ENCODE assay signal across 16 mouse cellular contexts in the genomic region with DNA sequence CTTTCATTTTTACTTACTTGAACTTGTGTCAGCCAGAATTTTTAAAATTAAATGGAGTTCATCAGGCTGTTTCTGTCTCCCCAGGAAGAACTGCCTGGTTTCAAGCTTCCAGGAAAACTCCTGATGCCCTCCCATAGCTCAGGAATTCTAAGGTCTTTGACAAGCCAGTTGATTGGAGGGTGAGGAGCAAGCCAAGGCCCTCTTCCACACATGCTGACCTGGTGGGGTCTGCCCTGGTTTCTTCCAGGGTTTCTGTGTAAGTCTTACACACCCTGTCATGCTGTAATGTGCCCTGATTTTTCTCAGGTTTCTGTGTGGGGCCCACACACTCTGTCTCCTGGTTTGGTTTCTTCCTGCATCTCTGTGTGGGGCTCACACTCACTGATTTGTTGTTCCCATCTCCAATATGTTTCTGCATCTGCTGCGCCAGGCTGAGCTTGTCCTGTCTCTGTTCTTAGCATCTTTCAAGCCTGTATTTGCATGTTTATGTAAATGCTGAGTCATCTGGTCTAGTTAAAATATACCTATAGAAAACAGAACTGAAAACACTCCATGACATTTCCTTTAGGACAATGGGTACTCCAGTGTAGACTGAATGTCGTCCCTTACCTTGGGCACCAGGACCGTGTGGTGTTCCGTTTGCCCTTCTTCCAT. TPM values are rescaled to one million over a fixed set of nuclear protein-coding genes. Genes with fewer than 3 reads are reported as not detected.
DNase-seq lines count a peak whose midpoint lies in the region; ATAC-seq and TF ChIP-seq lines count a peak whose summit lies in the region.
"Had no signal": no experiment of that assay in that cellular context is flagged by ENCODE, and none has a peak within 500 bp of the region (broad histone marks: within the 10 kb centered on the region; RNA-seq: fewer than 3 reads in every experiment).

No protein-coding gene starts in this region.

- H3K4me2 ChIP-seq in hindbrain, postnatal 0 days (ENCODE audit: low read depth, low read length), result no peak overlapping the region
- H3K4me2 ChIP-seq: liver, embryonic 13.5 days had no signal

- H3K9me3 ChIP-seq in hindbrain, postnatal 0 days (ENCODE audit: low read length), result no peaks in the 10 kb centered on the region
- H3K9me3 ChIP-seq: limb, embryonic 10.5 days; liver, embryonic 13.5 days had no signal

- no peaks in the 10 kb centered on the region for H3K27me3 ChIP-seq in hindbrain, postnatal 0 days (ENCODE audit: insufficient read depth, low read length)
- H3K27me3 ChIP-seq: liver, embryonic 13.5 days had no signal

- no peak for TF ChIP-seq CTCF in hindbrain, postnatal 0 days (IDR thresholded peaks at IDR 0.05; ENCODE audit: low read depth)

- DNase-seq in frontal cortex, postnatal 25 days (ENCODE audit: low spot score in 2 of 2), result no peak
- peak; percentile 90 for DNase-seq in brain, adult 2 months (ENCODE audit: low read depth, low spot score)
- DNase-seq in layer of hippocampus, adult 9-11 months, result peak; percentile 86
- peak; percentile 55 to 71 for DNase-seq in left cerebral cortex, postnatal 14 days (ENCODE audit: low spot score in 2 of 2)
- no peak for DNase-seq in hindbrain, postnatal 0 days (ENCODE audit: low spot score)
- DNase-seq in kidney, postnatal 10 days, result no peak
- no peak for DNase-seq in ovary, postnatal 36 days (ENCODE audit: low spot score)
- DNase-seq: cerebellum, adult 2 months; gastrocnemius, postnatal 14 days; heart, postnatal 14 days; kidney, adult 9 months; liver, embryonic 13.5 days had no signal

- peak; percentile 89 for ATAC-seq in frontal cortex, adult (ENCODE audit: low TSS enrichment)
- no peak for ATAC-seq in hindbrain, postnatal 0 days
- ATAC-seq: lung, postnatal 0 days had no signal

- H3K4me1 ChIP-seq in hindbrain, postnatal 0 days (ENCODE audit: insufficient read depth, low read length), result no peaks in the 10 kb centered on the region
- H3K4me1 ChIP-seq: forebrain, embryonic 10.5 days; limb, embryonic 10.5 days; liver, embryonic 13.5 days had no signal

- intact Hi-C loops in left cerebral cortex, postnatal 14 days (cut with DNase I), result no loop called here

- H3K27ac ChIP-seq in hindbrain, postnatal 0 days, result no peak overlapping the region
- H3K27ac ChIP-seq: forebrain, embryonic 10.5 days; limb, embryonic 10.5 days; liver, embryonic 13.5 days had no signal

- H3K4me3 ChIP-seq in hindbrain, postnatal 0 days (ENCODE audit: low read length), result no peak overlapping the region
- H3K4me3 ChIP-seq: forebrain, embryonic 10.5 days; limb, embryonic 10.5 days; liver, embryonic 13.5 days had no signal

- no peak overlapping the region for H3K9ac ChIP-seq in hindbrain, postnatal 0 days (replicated peaks; ENCODE audit: low read length)
- H3K9ac ChIP-seq: liver, embryonic 13.5 days had no signal

- H3K36me3 ChIP-seq in hindbrain, postnatal 0 days (ENCODE audit: insufficient read depth, low read length), result no peaks in the 10 kb centered on the region
- H3K36me3 ChIP-seq: forebrain, embryonic 10.5 days; limb, embryonic 10.5 days; liver, embryonic 13.5 days had no signal

- 91% methylated on average over 4 of the region's 4 CpGs for WGBS in hindbrain, postnatal 0 days

RNA-seq across cellular contexts. Expression of gene Cfap46, which starts 9.2 kb away (rescaled TPM):
- total RNA-seq in left cerebral cortex, postnatal 14 days (2021), result 1 to 10 TPM; 1.6 to 2.2 TPM
- 3.2 and 7.0 TPM in 2 replicates for total RNA-seq in hindbrain, postnatal 0 days (2014; rRNA removed)
- 3.5 TPM in 2 replicates for polyA plus RNA-seq in hindbrain, postnatal 0 days (2015; fragmentation: Nextera tagmentation; extraction: Ambion mirVana)
- polyA plus RNA-seq: liver, embryonic 13.5 days had no signal

Comparison
In these comparisons a context has a peak if more than half of its experiments do, and no peak if none do; other contexts are left out.
1. DNase-seq: peak in brain, adult 2 months (single experiment), layer of hippocampus, adult 9-11 months (single experiment) and left cerebral cortex, postnatal 14 days (2 of 2); none in frontal cortex, postnatal 25 days (0 of 2), hindbrain, postnatal 0 days (single experiment), kidney, postnatal 10 days (single experiment) and ovary, postnatal 36 days (single experiment).